Mouse (Mus musculus): Measurements from ENCODE around the gene Fam89b. TPM values are rescaled to one million over a fixed set of nuclear protein-coding genes. Genes with fewer than 3 reads are reported as not detected.

Gene Fam89b
- total and polyA plus RNA-seq, 3 experiments, result 29.6 to 60.2 TPM; not detected in 1

DNA sequence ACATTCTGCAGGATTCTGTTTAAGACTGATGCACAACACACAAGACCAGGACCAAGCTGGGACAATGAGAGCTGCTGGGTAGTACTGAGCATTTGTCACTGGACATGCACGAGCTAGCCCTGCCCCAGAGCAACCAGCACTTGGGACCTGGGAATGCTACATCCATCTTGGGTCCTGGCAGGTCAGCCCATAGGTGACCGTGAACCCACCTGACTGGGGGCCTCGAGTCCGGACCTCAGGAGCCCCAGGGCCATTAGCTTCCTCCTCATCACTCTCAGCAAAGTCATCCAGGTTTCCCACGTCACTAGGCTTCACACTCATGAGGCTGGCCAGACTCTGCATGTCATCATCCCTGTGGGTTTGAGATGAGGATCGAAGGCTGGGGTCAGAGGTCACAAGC lies 8.2 kb downstream of the Fam89b start:
- no peak for DNase-seq (ENCODE audit: low read depth, low spot score)
- Histone ChIP-seq H3K4me1 (ENCODE audit: control insufficient read depth in 1 of 2, insufficient read depth in 2 of 2, low read length in 2 of 2) (peaks cover 3 to 19% of the 10 kb centered on the region in 2 experiments; a peak in 3 of 4 replicates), H3K9ac (ENCODE audit: control insufficient read depth, low read depth, low read length, poor library complexity, severe bottlenecking) (no peak overlapping the region), H3K36me3 (ENCODE audit: control insufficient read depth in 1 of 2, insufficient read depth in 2 of 2, low read length in 2 of 2) (peaks cover 8 to 27% of the 10 kb centered on the region in 2 experiments), H3K4me3 (ENCODE audit: control insufficient read depth in 1 of 2, insufficient read depth in 1 of 2, low read depth in 2 of 2, low read length in 2 of 2) (no peak overlapping the region), H3K27ac (ENCODE audit: control insufficient read depth, low read depth, low read length) (no peak overlapping the region), H3K9me3 (replicated peaks; ENCODE audit: insufficient read depth, low read length) (no peaks in the 10 kb centered on the region), H3K79me2 (ENCODE audit: control insufficient read depth, insufficient read depth, low read length, poor library complexity) (peaks cover 28% of the 10 kb centered on the region), H3K27me3 (ENCODE audit: control insufficient read depth in 1 of 2, insufficient read depth in 2 of 2, low read length in 2 of 2) (no peaks in the 10 kb centered on the region)
- TF ChIP-seq TCF12 (IDR thresholded peaks at IDR 0.05; ENCODE audit: low read depth, low read length) (no peak), ZNF384 (IDR thresholded peaks at IDR 0.05; ENCODE audit: low read depth, low read length) (no peak), MXI1 (IDR thresholded peaks at IDR 0.05; ENCODE audit: low read depth, low read length) (no peak), NELFE (IDR thresholded peaks at IDR 0.05; ENCODE audit: low read depth, low read length) (no peak), MYB (IDR thresholded peaks at IDR 0.05; ENCODE audit: low read depth, low read length) (no peak), HCFC1 (IDR thresholded peaks at IDR 0.05; ENCODE audit: low read depth, low read length) (no peak), NRF1 (IDR thresholded peaks at IDR 0.05; ENCODE audit: insufficient read depth, low read depth, low read length, poor library complexity, severe bottlenecking) (no peak), CTCF (IDR thresholded peaks at IDR 0.05 in 2 of 3, conservative IDR thresholded peaks at IDR 0.05 in 1 of 3; ENCODE audit: control insufficient read depth in 1 of 3, insufficient read depth in 1 of 3, low read depth in 2 of 3, low read length in 3 of 3, poor library complexity in 1 of 3, severe bottlenecking in 1 of 3) (no peak), USF1 (IDR thresholded peaks at IDR 0.05; ENCODE audit: low read depth, low read length) (no peak), GATA1 (IDR thresholded peaks at IDR 0.05; ENCODE audit: low read depth, low read length) (no peak), EP300 (IDR thresholded peaks at IDR 0.05; ENCODE audit: low read depth in 1 of 2, low read length in 2 of 2) (no peak), ETS1 (IDR thresholded peaks at IDR 0.05; ENCODE audit: low read depth, low read length) (no peak), CHD2 (IDR thresholded peaks at IDR 0.05; ENCODE audit: low read length) (no peak), E2F4 (IDR thresholded peaks at IDR 0.05; ENCODE audit: borderline replicate concordance, low read depth, low read length) (no peak), ZMIZ1 (IDR thresholded peaks at IDR 0.05; ENCODE audit: low read depth, low read length) (no peak), MEF2A (IDR thresholded peaks at IDR 0.05; ENCODE audit: extremely low read depth, insufficient replicate concordance, low read depth, low read length, poor library complexity, severe bottlenecking) (no peak), ELF1 (IDR thresholded peaks at IDR 0.05; ENCODE audit: low read depth, low read length) (no peak), SIN3A (IDR thresholded peaks at IDR 0.05; ENCODE audit: low read length) (no peak), SMC3 (IDR thresholded peaks at IDR 0.05; ENCODE audit: low read depth, low read length) (no peak)

DNA sequence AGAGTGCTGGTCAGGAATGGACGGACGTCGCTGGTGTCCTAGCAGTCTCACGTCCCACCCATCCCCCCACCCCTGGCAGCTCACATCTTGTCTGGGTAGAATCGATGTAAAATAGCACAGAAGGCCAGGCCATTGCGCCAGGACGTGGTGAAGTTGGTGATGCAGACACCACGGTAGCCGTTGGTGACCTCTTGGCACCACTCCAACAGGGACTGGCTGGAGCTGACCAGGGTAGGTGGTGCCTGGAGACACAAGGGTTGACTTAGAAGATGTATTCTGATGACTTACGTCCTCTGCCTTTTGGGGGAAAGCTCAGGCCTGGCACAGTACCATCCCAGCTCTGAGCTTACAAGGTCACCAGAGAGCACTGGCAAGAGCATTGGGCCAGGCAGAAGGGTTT lies 12.5 kb downstream of the Fam89b start:
- TF ChIP-seq ZC3H11A (IDR thresholded peaks at IDR 0.05; ENCODE audit: low read depth, low read length), result no peak
- TF ChIP-seq GATA1 (IDR thresholded peaks at IDR 0.05; ENCODE audit: low read depth, low read length), result no peak
- TF ChIP-seq TAL1 (IDR thresholded peaks at IDR 0.05; ENCODE audit: low read length), result no peak
- no peak for TF ChIP-seq MYB (IDR thresholded peaks at IDR 0.05; ENCODE audit: low read depth, low read length)
- no peak for TF ChIP-seq POLR2AphosphoS2 (IDR thresholded peaks at IDR 0.05; ENCODE audit: low read length)
- no peak for TF ChIP-seq CHD1 (IDR thresholded peaks at IDR 0.05; ENCODE audit: low read depth, low read length)
- TF ChIP-seq BHLHE40 (IDR thresholded peaks at IDR 0.05; ENCODE audit: borderline replicate concordance, low read depth, low read length), result no peak
- no peak for TF ChIP-seq USF2 (IDR thresholded peaks at IDR 0.05; ENCODE audit: borderline replicate concordance in 1 of 2, insufficient read depth in 1 of 2, low read depth in 1 of 2, low read length in 2 of 2)
- TF ChIP-seq ZNF384 (IDR thresholded peaks at IDR 0.05; ENCODE audit: low read depth, low read length), result no peak
- no peak for TF ChIP-seq ELF1 (IDR thresholded peaks at IDR 0.05; ENCODE audit: low read depth, low read length)
- TF ChIP-seq CTCF (IDR thresholded peaks at IDR 0.05 in 2 of 3, conservative IDR thresholded peaks at IDR 0.05 in 1 of 3; ENCODE audit: control insufficient read depth in 1 of 3, insufficient read depth in 1 of 3, low read depth in 2 of 3, low read length in 3 of 3, poor library complexity in 1 of 3, severe bottlenecking in 1 of 3), result no peak
- no peak for TF ChIP-seq MAX (IDR thresholded peaks at IDR 0.05; ENCODE audit: low read length)
- no peak for TF ChIP-seq UBTF (IDR thresholded peaks at IDR 0.05; ENCODE audit: borderline replicate concordance, insufficient read depth, low read depth, low read length)
- TF ChIP-seq ZKSCAN1 (IDR thresholded peaks at IDR 0.05; ENCODE audit: low read depth, low read length), result no peak
- TF ChIP-seq MXI1 (IDR thresholded peaks at IDR 0.05; ENCODE audit: low read depth, low read length), result no peak
- TF ChIP-seq JUND (IDR thresholded peaks at IDR 0.05; ENCODE audit: low read depth, low read length), result no peak
- H3K4me3 ChIP-seq (ENCODE audit: control insufficient read depth in 1 of 2, insufficient read depth in 1 of 2, low read depth in 2 of 2, low read length in 2 of 2), result no peak overlapping the region
- peaks cover 8 to 14% of the 10 kb centered on the region in 2 experiments for H3K36me3 ChIP-seq (ENCODE audit: control insufficient read depth in 1 of 2, insufficient read depth in 2 of 2, low read length in 2 of 2)
- H3K4me1 ChIP-seq (ENCODE audit: control insufficient read depth in 1 of 2, insufficient read depth in 2 of 2, low read length in 2 of 2), result peaks cover 0 to 4% of the 10 kb centered on the region in 2 experiments; a peak in 2 of 4 replicates
- H3K79me2 ChIP-seq (ENCODE audit: control insufficient read depth, insufficient read depth, low read length, poor library complexity), result peaks cover 1% of the 10 kb centered on the region; the same call in 1 of the 2 replicates
- no peak overlapping the region for H3K27ac ChIP-seq (ENCODE audit: control insufficient read depth, low read depth, low read length)
- H3K27me3 ChIP-seq (ENCODE audit: control insufficient read depth in 1 of 2, insufficient read depth in 2 of 2, low read length in 2 of 2), result no peaks in the 10 kb centered on the region
- no peak for DNase-seq (ENCODE audit: low read depth, low spot score)
- no peaks in the 10 kb centered on the region for H3K9me3 ChIP-seq (replicated peaks; ENCODE audit: insufficient read depth, low read length)
- H3K9ac ChIP-seq (ENCODE audit: control insufficient read depth, low read depth, low read length, poor library complexity, severe bottlenecking), result no peak overlapping the region
